Mouse (Mus musculus): ENCODE data around the gene Ppp3ca. TPM values are rescaled to one million over a fixed set of nuclear protein-coding genes. Genes with fewer than 3 reads are reported as not detected.

Ppp3ca gene
- polyA plus RNA-seq, 1 experiment from 2014 or later = 82.4 TPM

DNA sequence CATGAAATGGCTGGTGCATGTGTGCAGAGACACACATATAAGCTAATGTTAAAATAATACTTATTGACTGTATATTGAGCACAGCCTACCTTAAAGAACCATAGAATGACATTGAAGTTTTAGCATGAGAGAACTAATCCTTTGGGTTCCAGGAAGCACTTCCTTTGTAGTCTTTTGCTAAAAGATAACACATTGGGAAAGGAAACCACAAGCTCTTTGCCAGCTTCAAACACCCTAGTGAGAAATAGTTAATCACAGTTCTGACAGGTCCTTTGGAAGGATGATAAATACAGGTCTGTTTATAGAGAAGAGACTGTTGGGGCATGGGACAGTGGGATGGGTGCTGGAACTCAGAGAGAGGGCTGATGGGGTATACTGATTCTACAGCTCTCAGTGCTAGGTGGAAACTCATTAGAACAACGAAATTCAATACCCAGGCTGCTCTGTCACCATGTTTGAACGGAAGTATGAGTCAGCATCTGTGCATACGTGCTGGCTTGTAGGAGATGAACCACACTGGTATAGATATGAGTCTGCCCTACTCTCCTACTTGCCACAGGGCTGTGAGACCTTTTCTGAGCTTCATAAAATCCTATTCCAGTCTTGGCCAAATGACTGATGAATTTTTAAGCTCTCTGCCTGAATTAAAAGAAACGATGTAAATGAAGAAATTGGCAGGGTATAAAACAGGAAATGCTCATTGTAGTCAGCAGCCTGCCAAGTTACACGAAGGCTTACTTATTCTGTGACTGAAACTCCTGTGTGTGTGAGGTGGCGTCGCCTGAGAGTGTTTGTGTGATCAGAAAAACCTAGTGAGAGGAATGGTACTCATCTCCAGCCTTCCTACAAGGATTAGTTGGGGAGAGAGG, 271.0 kb downstream of the Ppp3ca start:
- WGBS = 80% methylated on average over 7 of the region's 7 CpGs

DNA sequence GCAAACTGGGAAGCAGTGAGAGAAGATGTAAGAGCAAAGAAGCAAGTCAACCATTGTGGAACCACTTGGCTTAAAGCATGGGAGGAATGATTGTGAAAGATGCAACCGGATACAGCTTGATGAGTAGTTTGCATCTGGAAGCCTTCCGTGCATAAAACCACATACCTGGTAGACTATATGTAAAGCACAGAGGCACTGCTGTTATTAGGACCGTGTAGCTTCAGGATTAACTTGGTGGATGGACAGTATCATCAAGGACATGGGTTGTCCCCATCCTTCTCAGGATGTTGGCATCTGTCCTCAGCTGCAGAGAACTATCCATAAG, 271.6 kb downstream of the Ppp3ca start:
- Histone ChIP-seq H3K27me3 (no peaks in the 10 kb centered on the region), H3K9me3 (replicated peaks) (no peaks in the 10 kb centered on the region), H3K4me3 (no peak overlapping the region), H3K4me1 (no peaks in the 10 kb centered on the region), H3K4me2 (no peak overlapping the region), H3K9ac (no peak overlapping the region), H3K36me3 (ENCODE audit: poor library complexity, severe bottlenecking) (no peaks in the 10 kb centered on the region), H3K27ac (no peak overlapping the region)
- 98% methylated on average over 3 of the region's 3 CpGs for WGBS
- ATAC-seq = no peak

More for the DNA sequence above, 271.0 kb downstream of the Ppp3ca start:
- no peak overlapping the region for H3K4me3 ChIP-seq
- no peak overlapping the region for H3K27ac ChIP-seq
- no peak for ATAC-seq
- no peak overlapping the region for H3K9ac ChIP-seq
- H3K4me1 ChIP-seq = no peaks in the 10 kb centered on the region
- H3K27me3 ChIP-seq = no peaks in the 10 kb centered on the region
- H3K36me3 ChIP-seq (ENCODE audit: poor library complexity, severe bottlenecking) = no peaks in the 10 kb centered on the region
- H3K9me3 ChIP-seq (replicated peaks) = no peaks in the 10 kb centered on the region
- H3K4me2 ChIP-seq = no peak overlapping the region

- H3K4me3 ChIP-seq = no peak overlapping the region
- no peak overlapping the region for H3K9ac ChIP-seq
- WGBS = 79% methylated on average over 4 of the region's 4 CpGs
- H3K27me3 ChIP-seq = no peaks in the 10 kb centered on the region
- H3K9me3 ChIP-seq (replicated peaks) = no peaks in the 10 kb centered on the region
- no peaks in the 10 kb centered on the region for H3K4me1 ChIP-seq
- no peak overlapping the region for H3K4me2 ChIP-seq
- no peak overlapping the region for H3K27ac ChIP-seq
- ATAC-seq = peak; percentile 84; the same call in 1 of the 2 replicates
- H3K36me3 ChIP-seq (ENCODE audit: poor library complexity, severe bottlenecking) = no peaks in the 10 kb centered on the region
These were observed 275.6 kb downstream of the Ppp3ca start for GRCm38 (mm10) chr3:136945550-136945949.

DNA sequence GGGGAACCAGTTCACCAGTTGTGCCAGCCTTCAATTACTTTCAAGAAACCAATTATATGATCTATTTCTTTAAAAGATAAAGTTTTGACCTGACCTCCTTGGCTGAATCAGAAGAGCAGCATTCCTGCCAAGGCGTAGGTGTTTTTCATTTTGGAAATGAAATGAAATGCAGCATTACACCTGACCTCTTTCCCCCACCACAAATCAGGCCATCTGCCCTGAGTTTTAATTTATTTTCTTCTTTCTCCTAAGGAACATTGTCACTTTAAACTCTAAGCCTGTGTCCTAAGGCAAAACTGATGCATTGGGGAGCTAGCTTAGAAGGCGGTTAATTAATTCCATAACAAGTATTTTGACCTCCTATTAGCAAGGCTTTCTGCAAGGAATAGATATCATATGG, 276.7 kb downstream of the Ppp3ca start:
- Histone ChIP-seq H3K4me2 (no peak overlapping the region), H3K4me3 (no peak overlapping the region), H3K27ac (no peak overlapping the region), H3K9me3 (replicated peaks) (no peaks in the 10 kb centered on the region), H3K27me3 (no peaks in the 10 kb centered on the region), H3K36me3 (ENCODE audit: poor library complexity, severe bottlenecking) (no peaks in the 10 kb centered on the region), H3K4me1 (no peaks in the 10 kb centered on the region), H3K9ac (no peak overlapping the region)
- no peak for ATAC-seq
- 90% methylated on average over 2 of the region's 2 CpGs for WGBS

DNA sequence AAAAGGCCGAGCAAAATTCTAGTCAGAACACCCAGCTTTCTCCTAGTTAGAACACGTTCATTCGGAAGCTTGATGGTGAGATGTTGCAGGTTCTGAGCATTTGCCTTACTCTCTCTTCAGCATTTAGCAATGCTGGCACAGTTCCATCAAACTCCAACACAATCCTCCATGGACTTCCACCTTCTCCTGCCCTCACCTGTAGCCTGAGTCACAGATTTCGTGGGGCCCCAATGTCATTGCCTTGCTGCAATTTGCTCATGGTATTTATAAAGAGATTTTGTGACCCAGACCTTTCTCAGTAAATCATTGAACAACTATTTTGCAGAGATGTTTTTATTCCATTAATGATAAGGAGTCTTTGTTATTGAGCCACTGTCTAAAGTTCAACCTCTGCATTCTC, 278.2 kb downstream of the Ppp3ca start:
- H3K36me3 ChIP-seq (ENCODE audit: poor library complexity, severe bottlenecking) = no peaks in the 10 kb centered on the region
- no peak for ATAC-seq
- H3K9me3 ChIP-seq (replicated peaks) = no peaks in the 10 kb centered on the region
- no peak overlapping the region for H3K4me3 ChIP-seq
- H3K27ac ChIP-seq = no peak overlapping the region
- no peak overlapping the region for H3K4me2 ChIP-seq
- WGBS = 93% methylated on average over 4 of the region's 4 CpGs
- H3K27me3 ChIP-seq = no peaks in the 10 kb centered on the region
- H3K4me1 ChIP-seq = no peaks in the 10 kb centered on the region
- H3K9ac ChIP-seq = no peak overlapping the region

- no peaks in the 10 kb centered on the region for H3K36me3 ChIP-seq (ENCODE audit: poor library complexity, severe bottlenecking)
- H3K4me3 ChIP-seq = no peak overlapping the region
- no peaks in the 10 kb centered on the region for H3K9me3 ChIP-seq (replicated peaks)
- no peak overlapping the region for H3K9ac ChIP-seq
- no peak overlapping the region for H3K4me2 ChIP-seq
- H3K27ac ChIP-seq = no peak overlapping the region
- WGBS = 85% methylated on average over 1 of the region's 1 CpGs
- no peaks in the 10 kb centered on the region for H3K4me1 ChIP-seq
- no peaks in the 10 kb centered on the region for H3K27me3 ChIP-seq
- ATAC-seq = no peak
These were observed 281.9 kb downstream of the Ppp3ca start for GRCm38 (mm10) chr3:136951792-136952191.

DNA sequence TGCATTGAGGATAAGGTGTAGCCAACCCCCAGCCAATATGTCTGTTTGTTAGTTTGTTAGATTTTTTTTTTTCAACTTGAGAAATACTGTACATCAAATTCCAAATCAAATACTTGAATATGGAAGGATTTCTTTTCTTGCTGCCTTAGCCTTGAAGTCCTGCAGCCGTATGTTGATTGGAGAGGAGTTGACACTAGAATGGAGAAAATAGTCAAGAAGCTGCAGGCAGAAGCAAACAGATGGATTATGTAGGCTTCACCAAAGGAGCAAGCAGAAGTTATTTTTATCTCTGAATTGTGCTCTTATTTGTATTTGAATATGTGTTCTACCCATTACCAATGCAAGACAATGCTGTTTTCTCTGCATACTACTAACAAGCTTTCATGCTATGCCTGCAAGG, 282.9 kb downstream of the Ppp3ca start:
- ATAC-seq = no peak
- H3K4me1 ChIP-seq = no peaks in the 10 kb centered on the region
- no peak overlapping the region for H3K27ac ChIP-seq
- H3K27me3 ChIP-seq = no peaks in the 10 kb centered on the region
- WGBS = 97% methylated on average over 1 of the region's 1 CpGs
- H3K4me3 ChIP-seq = no peak overlapping the region
- H3K9ac ChIP-seq = no peak overlapping the region
- H3K36me3 ChIP-seq (ENCODE audit: poor library complexity, severe bottlenecking) = no peaks in the 10 kb centered on the region
- H3K4me2 ChIP-seq = no peak overlapping the region
- H3K9me3 ChIP-seq (replicated peaks) = no peaks in the 10 kb centered on the region

GRCm38 (mm10) chr3:136955043-136955442, 285.1 kb downstream of the Ppp3ca start:
- no peak overlapping the region for H3K4me2 ChIP-seq
- H3K4me1 ChIP-seq = no peaks in the 10 kb centered on the region
- H3K4me3 ChIP-seq = no peak overlapping the region
- ATAC-seq = no peak
- no peak overlapping the region for H3K9ac ChIP-seq
- no peaks in the 10 kb centered on the region for H3K9me3 ChIP-seq (replicated peaks)
- 96% methylated on average over 2 of the region's 2 CpGs for WGBS
- H3K27me3 ChIP-seq = no peaks in the 10 kb centered on the region
- H3K36me3 ChIP-seq (ENCODE audit: poor library complexity, severe bottlenecking) = no peaks in the 10 kb centered on the region
- H3K27ac ChIP-seq = no peak overlapping the region

DNA sequence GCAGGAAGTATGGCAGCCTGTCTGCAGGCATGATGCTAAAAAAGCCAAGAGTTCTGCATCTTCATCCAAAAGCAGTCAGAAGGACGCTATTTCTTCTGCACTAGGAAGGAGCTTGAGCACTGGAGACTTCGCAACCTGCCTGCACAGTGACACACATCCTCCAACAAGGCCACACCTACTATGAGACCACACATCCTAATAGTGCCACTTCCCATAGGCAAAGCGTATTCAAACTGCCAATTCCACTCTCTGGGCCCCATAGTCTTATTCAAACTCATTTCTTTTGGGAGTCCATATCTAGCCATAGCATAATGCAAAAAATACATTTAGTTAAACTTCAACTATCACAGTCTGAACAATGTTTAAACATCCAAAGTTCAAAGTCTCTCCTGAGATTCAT, 290.4 kb downstream of the Ppp3ca start:
- Histone ChIP-seq H3K9ac (no peak overlapping the region), H3K4me1 (no peaks in the 10 kb centered on the region), H3K27me3 (no peaks in the 10 kb centered on the region), H3K27ac (no peak overlapping the region), H3K9me3 (replicated peaks) (no peaks in the 10 kb centered on the region), H3K4me3 (no peak overlapping the region), H3K4me2 (no peak overlapping the region), H3K36me3 (ENCODE audit: poor library complexity, severe bottlenecking) (no peaks in the 10 kb centered on the region)
- no peak for ATAC-seq
- 87% methylated on average over 3 of the region's 3 CpGs for WGBS

- no peak overlapping the region for H3K4me2 ChIP-seq
- no peaks in the 10 kb centered on the region for H3K36me3 ChIP-seq (ENCODE audit: poor library complexity, severe bottlenecking)
- no peaks in the 10 kb centered on the region for H3K27me3 ChIP-seq
- no peaks in the 10 kb centered on the region for H3K4me1 ChIP-seq
- no peak overlapping the region for H3K9ac ChIP-seq
- H3K27ac ChIP-seq = no peak overlapping the region
- H3K9me3 ChIP-seq (replicated peaks) = no peaks in the 10 kb centered on the region
- 89% methylated on average over 5 of the region's 5 CpGs for WGBS
- no peak for ATAC-seq
- no peak overlapping the region for H3K4me3 ChIP-seq
These were observed 296.9 kb downstream of the Ppp3ca start for GRCm38 (mm10) chr3:136966786-136967185.

GRCm38 (mm10) chr3:136967510-136967909, 297.6 kb downstream of the Ppp3ca start:
- no peaks in the 10 kb centered on the region for H3K27me3 ChIP-seq
- H3K27ac ChIP-seq = no peak overlapping the region
- no peak overlapping the region for H3K4me2 ChIP-seq
- 83% methylated on average over 2 of the region's 2 CpGs for WGBS
- ATAC-seq = no peak
- H3K4me1 ChIP-seq = no peaks in the 10 kb centered on the region
- no peaks in the 10 kb centered on the region for H3K9me3 ChIP-seq (replicated peaks)
- H3K9ac ChIP-seq = no peak overlapping the region
- no peak overlapping the region for H3K4me3 ChIP-seq
- H3K36me3 ChIP-seq (ENCODE audit: poor library complexity, severe bottlenecking) = no peaks in the 10 kb centered on the region

DNA sequence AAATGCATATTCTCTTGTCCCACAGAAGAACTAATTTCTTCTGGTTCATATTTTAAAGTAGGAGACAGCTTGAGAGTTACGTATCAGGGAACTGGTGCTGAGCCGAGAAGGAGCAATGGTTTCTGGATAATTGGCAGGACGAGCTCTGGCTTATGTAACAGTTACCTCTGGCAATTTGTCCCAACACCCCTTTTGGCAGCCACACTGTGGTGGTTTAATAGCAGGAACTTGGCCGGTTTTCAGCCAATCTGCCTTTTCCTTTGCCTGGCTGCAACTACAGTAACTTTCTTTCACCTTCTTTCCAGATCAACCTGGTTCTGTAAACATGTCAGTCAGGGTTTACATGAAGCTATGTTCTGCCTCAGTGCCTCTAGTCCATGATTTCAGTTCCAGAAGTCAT, 299.9 kb downstream of the Ppp3ca start:
- no peaks in the 10 kb centered on the region for H3K36me3 ChIP-seq (ENCODE audit: poor library complexity, severe bottlenecking)
- peak; percentile 85 for ATAC-seq
- no peak overlapping the region for H3K4me2 ChIP-seq
- no peak overlapping the region for H3K9ac ChIP-seq
- H3K4me1 ChIP-seq = no peaks in the 10 kb centered on the region
- WGBS = 62% methylated on average over 4 of the region's 4 CpGs
- no peak overlapping the region for H3K4me3 ChIP-seq
- no peak overlapping the region for H3K27ac ChIP-seq
- no peaks in the 10 kb centered on the region for H3K27me3 ChIP-seq
- no peaks in the 10 kb centered on the region for H3K9me3 ChIP-seq (replicated peaks)

DNA sequence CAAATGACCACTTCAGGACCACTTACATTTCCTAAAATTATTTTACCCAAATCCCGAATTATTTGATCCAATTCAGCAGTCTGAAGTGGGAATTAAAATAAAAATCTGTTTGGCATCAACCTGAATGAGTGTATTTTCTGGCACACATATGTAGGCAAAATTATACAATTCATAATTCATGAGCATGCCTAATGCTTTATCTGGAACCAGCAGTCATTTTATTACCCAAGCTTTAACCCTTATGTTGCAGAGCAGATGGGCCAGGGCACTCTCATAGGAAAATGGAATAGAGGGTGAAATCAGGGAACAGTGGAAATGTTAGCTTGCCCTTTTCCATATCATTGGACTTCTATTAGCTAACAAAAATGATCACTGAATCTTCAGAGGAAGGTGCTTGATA, 307.9 kb downstream of the Ppp3ca start:
- H3K27ac ChIP-seq = no peak overlapping the region
- WGBS = 70% methylated on average over 1 of the region's 1 CpGs
- no peaks in the 10 kb centered on the region for H3K27me3 ChIP-seq

More for the DNA sequence above, 307.9 kb downstream of the Ppp3ca start:
- Histone ChIP-seq H3K9me3 (replicated peaks) (no peaks in the 10 kb centered on the region), H3K9ac (no peak overlapping the region), H3K4me2 (no peak overlapping the region), H3K36me3 (ENCODE audit: poor library complexity, severe bottlenecking) (no peaks in the 10 kb centered on the region), H3K4me1 (no peaks in the 10 kb centered on the region), H3K4me3 (no peak overlapping the region)
- ATAC-seq = peak; percentile 38; the same call in 1 of the 2 replicates

All from forebrain, embryonic 13.5 days (tissue).